Mouse (Mus musculus): ENCODE data around the gene Ssr2. TPM values are rescaled to one million over a fixed set of nuclear protein-coding genes. Genes with fewer than 3 reads are reported as not detected.

Gene Ssr2
- polyA plus RNA-seq, 1 experiment = 6.5 TPM

DNA sequence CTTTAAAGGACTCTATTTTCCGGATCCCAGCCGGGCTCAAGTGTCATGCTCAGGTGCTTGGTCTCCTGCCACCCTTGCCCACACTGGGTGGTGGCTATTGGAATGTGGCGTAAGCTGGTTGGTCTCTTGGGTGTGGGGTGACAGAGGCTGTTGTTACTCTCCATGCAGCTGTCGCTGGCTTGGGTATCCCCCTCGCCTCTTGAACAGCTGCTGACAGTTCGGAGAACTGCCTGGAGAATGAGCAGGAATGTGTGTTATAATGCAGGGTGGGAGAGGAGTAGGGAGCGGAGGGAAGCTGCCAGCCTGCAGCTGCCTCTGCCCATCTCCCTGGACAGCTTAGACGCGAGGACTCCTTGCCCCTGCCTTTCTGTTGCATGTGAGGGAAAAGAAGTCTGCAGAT, 54.3 kb downstream of the Ssr2 start:
- no peaks in the 10 kb centered on the region for H3K9me3 ChIP-seq (ENCODE audit: control insufficient read depth, low read length)
- H3K27me3 ChIP-seq (ENCODE audit: control insufficient read depth) = no peaks in the 10 kb centered on the region
- peaks cover 23% of the 10 kb centered on the region for H3K4me1 ChIP-seq (ENCODE audit: control insufficient read depth)
- H3K4me3 ChIP-seq (replicated peaks) = no peak overlapping the region
- TF ChIP-seq TAL1 (IDR thresholded peaks at IDR 0.05; ENCODE audit: low read length) = no peak
- TF ChIP-seq GATA1 (IDR thresholded peaks at IDR 0.05; ENCODE audit: low read length) = no peak
- peaks cover 44% of the 10 kb centered on the region for H3K36me3 ChIP-seq (ENCODE audit: control insufficient read depth)

DNA sequence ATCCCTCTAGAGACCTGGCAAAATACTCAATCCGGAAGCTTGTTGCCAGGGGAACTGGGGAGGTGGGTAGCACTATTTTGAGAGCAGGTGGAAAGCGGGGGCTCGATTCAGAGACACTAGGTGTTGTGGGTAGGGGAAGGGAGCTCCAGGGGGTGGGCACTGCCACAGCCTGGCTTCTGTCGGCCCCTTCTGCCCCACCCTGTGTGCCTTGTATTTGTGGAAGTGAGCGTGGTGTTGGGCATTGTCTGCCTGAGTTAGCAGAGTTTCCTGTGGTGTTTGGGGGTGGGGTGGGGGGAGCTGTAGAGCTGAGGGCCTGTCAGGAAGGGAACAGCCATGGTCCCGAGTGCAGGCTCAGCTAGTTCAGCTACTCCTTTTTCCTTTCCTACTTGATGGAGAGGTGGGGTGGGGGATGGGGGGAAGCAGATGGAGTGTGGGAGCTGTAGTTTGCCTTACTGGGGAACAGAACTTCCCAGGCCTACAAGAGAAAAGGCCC, 55.2 kb downstream of the Ssr2 start:
- TF ChIP-seq GATA1 (IDR thresholded peaks at IDR 0.05; ENCODE audit: low read length) (no peak), TAL1 (IDR thresholded peaks at IDR 0.05; ENCODE audit: low read length) (no peak)
- Histone ChIP-seq H3K36me3 (ENCODE audit: control insufficient read depth) (peaks cover 53% of the 10 kb centered on the region), H3K4me3 (replicated peaks) (no peak overlapping the region), H3K4me1 (ENCODE audit: control insufficient read depth) (peaks cover 19% of the 10 kb centered on the region), H3K27me3 (ENCODE audit: control insufficient read depth) (no peaks in the 10 kb centered on the region), H3K9me3 (ENCODE audit: control insufficient read depth, low read length) (no peaks in the 10 kb centered on the region)

DNA sequence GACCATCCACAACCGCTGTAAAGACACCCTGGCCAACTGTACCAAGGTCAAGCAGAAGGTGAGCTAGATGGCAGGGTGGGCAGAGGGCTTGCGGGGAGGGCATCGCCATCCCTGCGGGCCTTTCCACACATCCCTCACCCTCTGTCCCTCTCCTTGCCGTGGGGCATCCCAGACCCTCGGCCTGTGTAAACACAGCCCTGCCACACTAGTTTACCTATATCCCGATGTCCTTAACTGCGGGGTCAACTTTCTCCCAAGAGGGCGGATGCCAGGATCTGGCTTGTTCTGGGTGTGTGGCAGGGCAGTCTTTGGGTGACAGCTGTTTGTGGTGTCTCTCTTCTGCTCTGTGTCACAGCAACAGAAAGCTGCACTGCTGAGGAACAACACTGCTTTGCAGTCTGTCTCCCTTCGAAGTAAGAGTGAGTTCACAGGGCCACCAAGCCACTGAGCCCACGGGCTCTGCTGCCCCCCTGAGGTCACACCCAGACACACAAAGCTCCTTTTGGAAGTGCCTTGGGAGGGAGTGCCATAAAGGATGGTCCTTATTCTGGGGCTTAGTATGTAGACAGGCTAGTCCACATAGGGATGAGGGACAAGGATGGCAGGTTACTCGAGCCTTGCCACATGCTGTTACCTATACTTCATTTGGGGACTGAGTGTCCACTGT, 56.4 kb downstream of the Ssr2 start:
- H3K4me1 ChIP-seq (ENCODE audit: control insufficient read depth) = peaks cover 8% of the 10 kb centered on the region
- peaks cover 62% of the 10 kb centered on the region for H3K36me3 ChIP-seq (ENCODE audit: control insufficient read depth)
- no peaks in the 10 kb centered on the region for H3K27me3 ChIP-seq (ENCODE audit: control insufficient read depth)
- H3K4me3 ChIP-seq (replicated peaks) = no peak overlapping the region
- no peaks in the 10 kb centered on the region for H3K9me3 ChIP-seq (ENCODE audit: control insufficient read depth, low read length)
- no peak for TF ChIP-seq TAL1 (IDR thresholded peaks at IDR 0.05; ENCODE audit: low read length)
- TF ChIP-seq GATA1 (IDR thresholded peaks at IDR 0.05; ENCODE audit: low read length) = no peak

DNA sequence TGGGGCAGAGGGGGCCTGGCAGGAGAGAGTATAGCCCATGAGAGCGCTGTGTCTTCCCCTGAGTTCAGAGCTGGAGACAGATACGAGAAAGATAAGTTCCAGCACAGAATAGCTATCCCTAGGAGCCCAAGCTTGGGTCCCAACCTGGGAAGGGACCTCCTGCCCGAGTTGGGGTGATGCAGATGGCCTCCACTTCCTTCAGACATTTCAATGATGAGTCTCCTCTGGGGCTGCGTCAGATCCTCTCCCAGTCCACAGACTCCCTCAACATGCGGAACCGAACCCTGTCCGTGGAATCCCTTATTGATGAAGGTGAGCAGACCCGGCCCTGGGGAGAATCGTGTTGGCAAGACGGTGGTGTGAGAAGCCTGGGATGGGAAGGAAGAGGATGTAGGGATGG, 57.4 kb downstream of the Ssr2 start:
- H3K4me1 ChIP-seq (ENCODE audit: control insufficient read depth) = no peaks in the 10 kb centered on the region; the same call in none of the 2 replicates

DNA sequence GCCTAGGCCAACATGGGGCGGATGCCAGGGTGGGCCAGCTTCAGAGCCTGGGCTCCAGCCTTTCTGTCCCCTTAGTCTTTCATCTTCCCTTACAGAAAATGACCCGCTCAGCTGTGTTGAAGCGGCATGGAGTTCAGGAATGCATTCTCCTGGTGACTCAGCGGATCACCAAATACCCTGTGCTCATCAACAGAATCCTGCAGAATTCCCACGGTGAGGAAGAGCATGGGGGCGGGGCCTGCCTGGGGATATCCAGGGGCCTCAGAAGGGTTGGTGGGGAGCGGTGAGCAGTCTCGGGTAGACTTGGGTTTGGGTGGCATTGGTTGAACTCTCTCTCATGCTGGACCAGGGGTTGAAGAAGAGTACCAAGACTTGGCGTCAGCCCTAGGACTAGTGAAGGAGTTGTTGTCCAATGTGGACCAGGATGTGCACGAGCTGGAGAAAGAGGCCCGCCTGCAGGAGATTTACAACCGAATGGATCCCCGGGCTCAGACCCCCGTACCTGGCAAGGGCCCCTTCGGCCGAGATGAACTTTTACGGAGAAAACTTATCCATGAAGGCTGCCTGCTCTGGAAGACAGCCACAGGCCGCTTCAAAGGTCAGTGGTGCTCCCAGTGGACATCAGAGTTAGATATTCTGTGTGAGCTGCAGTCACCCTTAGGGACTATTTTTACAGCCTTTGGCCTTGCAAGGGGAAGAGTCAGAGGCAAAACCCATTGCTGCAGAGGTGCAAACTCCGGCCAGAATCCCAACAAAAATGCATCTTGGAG, 60.0 kb downstream of the Ssr2 start:
- Histone ChIP-seq H3K27me3 (ENCODE audit: control insufficient read depth) (no peaks in the 10 kb centered on the region), H3K36me3 (ENCODE audit: control insufficient read depth) (peaks cover 66% of the 10 kb centered on the region), H3K9me3 (ENCODE audit: control insufficient read depth, low read length) (no peaks in the 10 kb centered on the region), H3K4me1 (ENCODE audit: control insufficient read depth) (no peaks in the 10 kb centered on the region; the same call in 1 of the 2 replicates), H3K4me3 (replicated peaks) (no peak overlapping the region)
- TF ChIP-seq TAL1 (IDR thresholded peaks at IDR 0.05; ENCODE audit: low read length) = no peak
- no peak for TF ChIP-seq GATA1 (IDR thresholded peaks at IDR 0.05; ENCODE audit: low read length)

More for the DNA sequence above, 57.4 kb downstream of the Ssr2 start:
- no peaks in the 10 kb centered on the region for H3K27me3 ChIP-seq (ENCODE audit: control insufficient read depth)
- H3K4me3 ChIP-seq (replicated peaks) = no peak overlapping the region
- peaks cover 65% of the 10 kb centered on the region for H3K36me3 ChIP-seq (ENCODE audit: control insufficient read depth)
- no peak for TF ChIP-seq GATA1 (IDR thresholded peaks at IDR 0.05; ENCODE audit: low read length)
- H3K9me3 ChIP-seq (ENCODE audit: control insufficient read depth, low read length) = no peaks in the 10 kb centered on the region

DNA sequence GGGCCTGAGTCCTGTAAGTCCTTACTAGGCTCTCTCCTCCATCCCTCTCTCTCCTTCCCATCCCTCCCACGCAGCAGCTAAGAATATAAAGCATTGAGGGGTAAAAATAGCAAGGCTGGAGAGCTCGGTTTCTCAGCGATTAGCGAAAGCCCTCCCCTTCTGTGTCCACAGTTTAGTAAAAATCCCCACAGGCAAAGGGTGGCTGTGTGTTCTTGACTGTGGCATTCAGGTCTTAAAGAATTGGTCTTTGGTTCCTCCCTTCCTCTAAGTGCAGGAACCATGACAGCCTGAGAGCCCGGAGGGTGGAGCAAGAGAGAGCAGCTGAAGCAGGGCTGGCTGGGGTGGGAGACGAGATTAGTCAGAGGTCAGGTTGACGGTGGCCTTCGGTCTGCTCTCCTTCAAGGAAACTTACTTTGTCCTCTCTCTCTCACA, 60.9 kb downstream of the Ssr2 start:
- no peak for TF ChIP-seq GATA1 (IDR thresholded peaks at IDR 0.05; ENCODE audit: low read length)
- H3K36me3 ChIP-seq (ENCODE audit: control insufficient read depth) = peaks cover 58% of the 10 kb centered on the region
- no peak overlapping the region for H3K4me3 ChIP-seq (replicated peaks)
- H3K27me3 ChIP-seq (ENCODE audit: control insufficient read depth) = no peaks in the 10 kb centered on the region
- no peaks in the 10 kb centered on the region for H3K9me3 ChIP-seq (ENCODE audit: control insufficient read depth, low read length)
- no peaks in the 10 kb centered on the region; the same call in 1 of the 2 replicates for H3K4me1 ChIP-seq (ENCODE audit: control insufficient read depth)

DNA sequence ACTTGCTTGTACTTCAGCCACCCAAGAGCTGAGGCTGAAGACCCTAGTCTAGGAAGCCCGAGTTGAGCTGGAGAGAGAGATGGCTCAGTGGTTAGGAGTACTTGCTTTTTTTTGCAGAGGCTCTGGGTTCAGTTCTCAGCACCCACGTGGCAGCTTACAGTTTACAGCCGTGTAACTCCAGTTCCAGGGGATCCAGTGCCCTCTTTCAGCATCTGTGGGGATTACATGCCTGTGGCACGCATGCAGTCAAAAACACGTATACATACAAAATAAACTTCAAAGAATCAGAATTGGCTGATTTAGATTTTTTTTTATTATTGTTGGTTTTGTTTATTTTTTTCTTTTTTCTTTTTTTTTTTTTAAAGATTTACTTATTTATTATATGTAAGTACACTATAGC, 61.5 kb downstream of the Ssr2 start:
- no peak overlapping the region for H3K4me3 ChIP-seq (replicated peaks)
- no peaks in the 10 kb centered on the region; the same call in 1 of the 2 replicates for H3K4me1 ChIP-seq (ENCODE audit: control insufficient read depth)
- no peaks in the 10 kb centered on the region for H3K27me3 ChIP-seq (ENCODE audit: control insufficient read depth)
- no peaks in the 10 kb centered on the region for H3K9me3 ChIP-seq (ENCODE audit: control insufficient read depth, low read length)
- no peak for TF ChIP-seq TAL1 (IDR thresholded peaks at IDR 0.05; ENCODE audit: low read length)
- no peak for TF ChIP-seq GATA1 (IDR thresholded peaks at IDR 0.05; ENCODE audit: low read length)
- peaks cover 53% of the 10 kb centered on the region for H3K36me3 ChIP-seq (ENCODE audit: control insufficient read depth)

Other genes starting within 250 kb of the Ssr2 start
- 0.09 and 0.25 TPM in 2 replicates for gene Tmem79, start 239.7 kb upstream of the Ssr2 start, polyA plus RNA-seq (2012)
- gene Smg5, start 239.6 kb upstream of the Ssr2 start, polyA plus RNA-seq (2012) = 16.0 and 20.1 TPM in 2 replicates
- 1.8 and 3.4 TPM in 2 replicates for gene Paqr6, start 211.3 kb upstream of the Ssr2 start, polyA plus RNA-seq (2012)
- gene Bglap3, start 203.1 kb upstream of the Ssr2 start, polyA plus RNA-seq (2012) = not detected in 2 replicates
- not detected in 2 replicates for gene Bglap2, start 197.2 kb upstream of the Ssr2 start, polyA plus RNA-seq (2012)
- gene Bglap, start 191.4 kb upstream of the Ssr2 start, polyA plus RNA-seq (2012) = not detected in 2 replicates
- gene Pmf1, start 165.5 kb upstream of the Ssr2 start, polyA plus RNA-seq (2012) = 40.0 and 42.2 TPM in 2 replicates
- gene Slc25a44, start 150.7 kb upstream of the Ssr2 start, polyA plus RNA-seq (2012) = 1.1 and 1.2 TPM in 2 replicates
- gene Sema4a, start 114.7 kb upstream of the Ssr2 start, polyA plus RNA-seq (2012) = 0.11 and 0.12 TPM in 2 replicates
- 137 and 158 TPM in 2 replicates for gene Lmna, start 65.9 kb upstream of the Ssr2 start, polyA plus RNA-seq (2012)
- gene Mex3a, start 43.5 kb upstream of the Ssr2 start, polyA plus RNA-seq (2012) = 0.01 and 0.02 TPM in 2 replicates
- not detected in 2 replicates for gene Rab25, start 27.6 kb upstream of the Ssr2 start, polyA plus RNA-seq (2012)
- gene Lamtor2, start 22.8 kb upstream of the Ssr2 start, polyA plus RNA-seq (2012) = 7.4 and 12.2 TPM in 2 replicates
- 2.6 and 3.1 TPM in 2 replicates for gene Ubqln4, start 22.1 kb upstream of the Ssr2 start, polyA plus RNA-seq (2012)
- 0.13 and 0.87 TPM in 2 replicates for gene Arhgef2, start 30.1 kb downstream of the Ssr2 start, polyA plus RNA-seq (2012)
- not detected in 2 replicates for gene Rxfp4, start 77.3 kb downstream of the Ssr2 start, polyA plus RNA-seq (2012)
- gene Khdc4, start 109.9 kb downstream of the Ssr2 start, polyA plus RNA-seq (2012) = 0.32 and 0.37 TPM in 2 replicates
- 3.6 and 4.6 TPM in 2 replicates for gene Rit1, start 141.0 kb downstream of the Ssr2 start, polyA plus RNA-seq (2012)
- gene Syt11, start 199.3 kb downstream of the Ssr2 start, polyA plus RNA-seq (2012) = 0.02 TPM in 1 of 2 replicates, not detected in the other